Mouse (Mus musculus): ENCODE measurements around the gene Plin1.

Gene Plin1

GRCm38 (mm10) chr7:79734563-79734962, 1.9 kb upstream of the Plin1 start:
- no peak for DNase-seq

- no peak for DNase-seq
Observed at GRCm38 (mm10) chr7:79731438-79731837, 1.3 kb downstream of the Plin1 start.

GRCm38 (mm10) chr7:79729743-79730370, 2.8 kb downstream of the Plin1 start:
- DNase-seq: peak; percentile 23

GRCm38 (mm10) chr7:79729169-79729568, 3.5 kb downstream of the Plin1 start:
- peak; percentile 76 for DNase-seq

- peak; percentile 82 for DNase-seq
Observed at GRCm38 (mm10) chr7:79728219-79728618, 4.5 kb downstream of the Plin1 start.

GRCm38 (mm10) chr7:79727091-79727490, 5.6 kb downstream of the Plin1 start:
- peak; percentile 74 for DNase-seq

- peak; percentile 81 for DNase-seq
Observed at GRCm38 (mm10) chr7:79721386-79721977, 11.2 kb downstream of the Plin1 start.

GRCm38 (mm10) chr7:79715187-79715981, 17.3 kb downstream of the Plin1 start, which contains the start of gene Kif7:
Gene Kif7 (minus strand): TSS chr7:79715720.
- peak; percentile 85 for DNase-seq

- no peak for DNase-seq
Observed at GRCm38 (mm10) chr7:79710831-79711230, 21.9 kb downstream of the Plin1 start.

- DNase-seq: no peak
Observed at GRCm38 (mm10) chr7:79710130-79710607, 22.5 kb downstream of the Plin1 start.

- DNase-seq: no peak
Observed at GRCm38 (mm10) chr7:79705210-79705609, 27.5 kb downstream of the Plin1 start.

- DNase-seq: no peak
Observed at GRCm38 (mm10) chr7:79702755-79703154, 29.9 kb downstream of the Plin1 start.

- no peak for DNase-seq
Observed at GRCm38 (mm10) chr7:79696495-79696894, 36.2 kb downstream of the Plin1 start.

GRCm38 (mm10) chr7:79680231-79680630, 52.5 kb downstream of the Plin1 start:
- no peak for DNase-seq

GRCm38 (mm10) chr7:79679186-79679585, 53.5 kb downstream of the Plin1 start:
- DNase-seq: peak; percentile 15

- DNase-seq: no peak
Observed at GRCm38 (mm10) chr7:79670900-79671604, 61.7 kb downstream of the Plin1 start.

Measured in thymus, postnatal 25 days (tissue).